Mouse (Mus musculus): ENCODE results near the gene Tpd52l2. TPM values are rescaled to one million over a fixed set of nuclear protein-coding genes. Genes with fewer than 3 reads are reported as not detected.
A peak's percentile ranks its signal among the peaks of the same experiment; 100 is the strongest.
"Not testable (repeated sequence)": the region's sequence is repeated elsewhere in the genome, so short reads cannot be mapped to it uniquely, and the experiment has no call there.

Tpd52l2 gene
- total RNA-seq, 2 experiments from 2014 or later, result 77.5 to 82.8 TPM

GRCm38 (mm10) chr2:181484456-181485233 is 12.3 kb upstream of the Tpd52l2 start:
- DNase-seq (ENCODE audit: low spot score in 2 of 2), result no peak

DNA sequence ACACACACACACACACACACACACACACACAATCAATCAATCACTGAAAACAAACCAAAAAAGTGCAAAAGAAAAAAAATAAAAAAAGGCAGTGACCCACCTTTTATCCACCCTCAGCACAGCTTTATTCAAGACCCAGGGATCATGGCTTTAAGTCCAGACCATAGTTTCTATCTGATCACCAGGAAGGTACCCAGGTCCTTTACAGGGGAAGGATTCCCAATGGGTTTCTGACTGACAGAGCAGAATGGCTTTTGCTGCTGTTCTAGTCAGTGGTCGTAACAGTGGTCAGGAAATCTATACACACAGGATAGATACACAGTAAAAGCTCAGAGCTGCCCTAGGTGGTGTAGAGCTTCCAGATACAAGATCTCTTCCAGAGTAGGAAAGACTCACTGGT is 11.2 kb upstream of the Tpd52l2 start:
- DNase-seq (ENCODE audit: low spot score in 2 of 2), result no peak

- DNase-seq (ENCODE audit: low spot score in 2 of 2), result no peak
Measured at GRCm38 (mm10) chr2:181487338-181488277, 9.3 kb upstream of the Tpd52l2 start.

GRCm38 (mm10) chr2:181491432-181492205 is 5.3 kb upstream of the Tpd52l2 start:
- DNase-seq (ENCODE audit: low spot score in 2 of 2), result no peak

GRCm38 (mm10) chr2:181492206-181492605 is 4.7 kb upstream of the Tpd52l2 start:
- DNase-seq (ENCODE audit: low spot score in 2 of 2), result no peak

DNA sequence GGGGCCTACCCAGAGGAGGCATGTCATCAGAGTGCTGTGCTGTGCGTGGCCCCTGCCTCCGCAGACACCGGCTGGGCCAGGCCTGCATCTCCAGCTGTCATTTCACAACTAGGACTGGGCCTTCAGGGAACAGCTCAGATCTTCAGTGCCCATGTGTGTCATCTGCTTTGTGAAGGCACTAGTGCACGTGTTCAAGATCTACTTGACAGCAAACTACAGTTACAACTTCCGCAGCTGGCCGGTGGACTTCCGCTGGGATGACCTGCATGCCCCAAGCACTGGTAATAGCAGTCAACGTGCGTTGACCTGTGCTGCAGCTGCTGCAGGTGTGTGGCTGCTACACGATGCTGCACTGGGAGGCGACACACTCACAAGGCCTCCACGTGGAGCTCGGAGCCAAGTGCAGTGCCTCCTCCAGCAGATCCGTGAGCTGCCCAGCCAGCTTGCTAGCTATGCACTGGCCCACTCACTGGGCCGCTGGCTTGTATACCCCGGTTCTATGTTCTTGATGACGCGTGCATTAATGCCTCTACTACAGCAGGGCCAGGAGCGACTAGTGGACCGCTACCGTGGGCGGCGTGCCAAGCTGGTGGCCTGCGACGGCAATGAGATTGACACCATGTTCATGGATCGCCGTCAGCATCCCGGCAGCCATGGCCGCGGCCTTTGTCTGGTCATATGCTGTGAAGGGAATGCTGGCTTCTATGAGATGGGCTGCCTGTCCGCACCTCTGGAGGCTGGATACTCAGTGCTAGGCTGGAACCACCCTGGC is 3.6 kb upstream of the Tpd52l2 start, which contains the start of gene Abhd16b:
Gene Abhd16b, plus strand, starts transcription at position 51 of the 772 bp plus-strand sequence.
- DNase-seq (ENCODE audit: low spot score in 2 of 2), result no peak

DNA sequence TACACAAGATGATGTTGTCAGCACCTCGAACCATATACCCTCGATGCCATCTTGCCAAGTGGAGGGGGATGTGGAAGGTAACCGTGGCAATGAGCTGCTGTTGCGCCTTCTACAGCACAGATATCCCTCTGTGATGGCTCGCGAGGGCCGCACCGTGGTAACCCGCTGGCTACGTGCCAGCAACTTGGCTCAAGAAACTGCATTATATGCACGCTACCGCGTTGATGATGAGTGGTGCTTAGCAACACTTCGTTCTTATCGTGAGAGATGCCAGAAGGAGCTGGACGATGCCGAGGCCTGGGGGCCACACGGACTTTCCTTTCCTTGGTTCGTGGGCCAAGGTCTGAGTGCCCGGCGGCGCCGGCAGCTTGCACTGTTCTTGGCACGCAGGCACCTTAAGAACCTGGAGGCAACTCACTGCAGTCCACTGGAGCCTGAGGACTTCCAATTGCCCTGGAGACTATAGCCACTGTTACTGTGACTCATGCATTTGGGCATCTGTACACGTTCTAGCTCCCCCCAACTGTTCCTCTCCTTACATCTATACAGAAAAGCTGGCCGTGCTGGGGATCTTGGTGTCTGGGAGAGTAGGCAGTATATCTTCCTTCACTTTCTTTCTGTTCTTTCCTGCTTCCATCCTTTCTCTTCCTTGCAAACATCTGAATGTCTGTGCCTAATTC is 2.5 kb upstream of the Tpd52l2 start:
- DNase-seq (ENCODE audit: low spot score in 2 of 2), result no peak

DNA sequence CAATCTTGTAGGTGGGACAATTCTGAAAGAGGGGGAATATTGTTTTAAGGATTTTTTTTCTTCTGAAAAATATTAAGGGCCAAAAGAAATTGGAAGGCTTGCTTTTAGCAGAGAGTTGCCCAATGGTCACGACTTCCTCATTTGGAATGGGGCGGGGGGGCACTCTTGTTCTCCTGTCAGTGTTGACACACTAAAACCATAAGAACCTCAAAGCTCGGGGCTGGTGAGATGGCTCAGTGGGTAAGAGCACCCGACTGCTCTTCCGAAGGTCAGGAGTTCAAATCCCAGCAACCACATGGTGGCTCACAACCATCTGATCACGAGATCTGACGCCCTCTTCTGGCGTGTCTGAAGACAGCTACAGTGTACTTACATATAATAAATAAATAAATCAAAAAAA is 1.1 kb upstream of the Tpd52l2 start:
- DNase-seq (ENCODE audit: low spot score in 2 of 2), result not testable (repeated sequence)

DNA sequence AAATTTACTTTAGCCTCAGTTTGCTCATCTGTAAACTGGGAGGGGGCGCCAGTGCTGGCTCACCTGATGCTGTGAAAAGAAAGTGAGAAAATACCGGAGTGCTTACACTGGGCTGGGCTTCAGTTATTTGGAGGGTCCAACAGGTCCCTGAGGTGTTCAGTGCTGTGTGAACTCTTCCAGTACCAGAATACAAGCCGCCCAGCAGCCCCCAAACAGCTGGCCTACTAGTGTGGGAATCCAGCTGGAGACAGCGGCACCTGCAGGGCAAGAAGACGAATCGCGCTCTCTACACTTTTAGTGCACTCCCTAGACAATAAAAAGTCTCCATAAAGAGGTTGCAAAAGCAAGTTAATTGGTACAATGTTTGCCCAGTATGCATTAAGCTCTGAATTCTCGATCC is 661 bp upstream of the Tpd52l2 start:
- peak; percentile 45 to 59 for DNase-seq (ENCODE audit: low spot score in 2 of 2)

GRCm38 (mm10) chr2:181497548-181497875 is 570 bp downstream of the Tpd52l2 start:
- peak; percentile 20 to 39 for DNase-seq (ENCODE audit: low spot score in 2 of 2)

- no peak for DNase-seq (ENCODE audit: low spot score in 2 of 2)
Measured at GRCm38 (mm10) chr2:181498644-181499043, 1.7 kb downstream of the Tpd52l2 start.

DNA sequence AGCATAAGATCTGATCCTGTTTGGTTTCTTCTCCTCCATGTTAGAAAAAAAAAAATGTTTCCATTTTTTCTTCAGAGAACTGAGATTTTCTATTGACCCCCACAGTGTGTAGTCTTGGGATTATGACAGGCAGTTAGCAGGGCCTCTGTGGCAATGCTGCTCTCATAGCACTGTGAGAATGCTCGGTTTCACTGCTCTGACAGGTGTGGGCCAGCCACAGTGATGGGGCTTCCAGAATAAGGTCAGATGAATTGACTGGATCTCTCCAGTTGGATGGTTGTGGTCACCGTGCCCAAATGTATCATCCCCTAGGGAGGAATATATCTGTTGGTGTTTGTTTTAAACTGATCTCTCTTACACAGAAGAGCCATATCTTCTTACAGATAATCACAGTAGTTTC is 12.2 kb downstream of the Tpd52l2 start:
- no peak for DNase-seq (ENCODE audit: low spot score in 2 of 2)

GRCm38 (mm10) chr2:181511231-181511630 is 14.3 kb downstream of the Tpd52l2 start:
- DNase-seq (ENCODE audit: low spot score in 2 of 2), result no peak

DNA sequence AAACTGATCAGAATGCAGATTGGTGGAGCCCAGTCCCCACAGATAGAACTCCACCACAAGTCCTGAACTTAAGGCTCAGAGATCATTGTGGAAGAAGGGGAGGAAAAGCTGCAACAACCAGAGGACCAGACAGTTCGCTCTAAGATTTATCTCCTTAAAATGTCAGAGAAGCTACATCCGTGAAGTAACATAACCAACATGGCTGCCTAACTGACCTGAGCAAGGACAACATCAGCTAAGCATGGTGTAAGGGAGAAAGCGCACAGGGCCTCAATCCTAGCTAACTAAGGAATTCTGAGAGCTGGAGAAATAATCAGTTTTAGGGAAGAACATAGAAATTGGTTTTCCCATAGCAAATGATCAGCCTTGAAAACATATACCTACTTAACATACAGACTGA is 22.3 kb downstream of the Tpd52l2 start:
- no peak for DNase-seq (ENCODE audit: low spot score in 2 of 2)

DNA sequence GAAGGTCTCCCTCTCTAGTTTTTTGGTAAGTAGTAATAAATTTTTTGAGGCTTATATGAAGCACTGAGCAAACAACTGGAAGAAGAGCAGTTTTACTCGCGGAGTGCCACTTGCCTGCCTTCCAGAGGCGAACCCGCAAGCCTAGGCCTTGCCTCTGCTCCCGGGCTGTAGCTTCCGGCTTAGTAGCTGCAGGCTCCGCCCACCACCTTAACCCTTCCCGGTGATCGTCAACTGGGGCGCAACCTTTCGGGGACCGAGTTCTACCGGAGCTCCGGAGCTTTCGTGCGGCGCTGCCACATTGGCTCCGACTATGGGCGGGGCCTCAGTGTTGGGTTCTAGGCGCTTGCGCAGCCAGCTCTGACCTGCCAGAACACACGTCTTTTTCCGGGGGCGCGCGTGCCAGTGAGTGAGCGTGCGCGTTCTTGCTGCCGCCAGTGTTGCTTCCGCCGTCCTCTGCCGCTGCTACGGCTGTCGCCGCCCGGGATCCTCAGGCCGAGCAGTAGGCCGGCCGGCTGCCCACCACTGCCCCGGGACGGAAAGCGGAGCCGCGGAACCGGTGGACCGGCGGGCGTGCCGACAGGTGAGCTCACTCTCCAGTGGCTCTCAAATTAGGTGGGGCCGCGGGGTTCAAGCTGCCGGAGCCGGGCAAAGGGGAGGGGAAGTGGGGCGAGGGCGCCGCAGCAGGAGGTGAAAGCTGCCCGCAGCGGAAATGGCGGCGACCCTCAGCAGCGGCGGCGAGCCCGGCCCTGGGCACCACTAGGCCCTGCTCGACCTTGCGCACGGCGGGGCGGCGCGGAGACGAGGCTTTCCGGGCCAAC is 23.4 kb downstream of the Tpd52l2 start, which contains the start of gene Dnajc5:
Gene Dnajc5, plus strand, starts transcription at position 368 of the 818 bp plus-strand sequence.
- DNase-seq (ENCODE audit: low spot score in 2 of 2), result peak; percentile 96 to 99

DNA sequence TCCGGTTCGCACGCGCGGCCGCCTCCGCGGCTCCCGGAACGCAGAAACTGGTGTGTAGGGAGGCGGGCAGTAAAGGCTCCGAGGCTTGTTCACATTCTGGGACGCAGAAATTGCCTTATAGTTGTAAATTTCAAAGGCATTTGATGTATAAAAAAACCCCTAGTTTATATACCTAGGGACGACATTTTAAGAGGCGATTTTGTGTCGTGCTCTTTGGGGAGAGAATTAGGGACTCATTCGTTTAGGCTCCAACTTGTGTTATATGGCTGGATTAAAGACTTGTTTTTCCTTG is 23.9 kb downstream of the Tpd52l2 start:
- DNase-seq (ENCODE audit: low spot score in 2 of 2), result no peak

DNA sequence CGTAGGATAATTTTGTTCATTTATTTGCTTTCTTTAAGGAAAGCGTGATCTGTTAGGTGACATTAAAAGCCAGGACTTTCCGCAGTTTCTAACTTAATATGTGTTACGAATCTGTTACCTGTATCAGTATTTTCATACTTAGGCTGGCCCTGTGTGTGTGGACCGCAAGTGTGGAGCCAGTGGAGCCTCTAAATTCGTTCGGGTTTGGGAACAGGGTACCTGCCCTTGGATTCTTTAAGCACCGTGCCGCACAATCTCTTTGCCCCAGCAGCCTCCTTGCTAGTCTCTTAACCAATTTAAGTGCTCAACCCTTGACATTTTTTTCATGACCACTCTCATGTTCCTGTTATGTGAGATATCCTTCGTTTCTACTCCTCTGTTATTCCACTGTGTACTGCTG is 24.5 kb downstream of the Tpd52l2 start:
- DNase-seq (ENCODE audit: low spot score in 2 of 2), result no peak

DNA sequence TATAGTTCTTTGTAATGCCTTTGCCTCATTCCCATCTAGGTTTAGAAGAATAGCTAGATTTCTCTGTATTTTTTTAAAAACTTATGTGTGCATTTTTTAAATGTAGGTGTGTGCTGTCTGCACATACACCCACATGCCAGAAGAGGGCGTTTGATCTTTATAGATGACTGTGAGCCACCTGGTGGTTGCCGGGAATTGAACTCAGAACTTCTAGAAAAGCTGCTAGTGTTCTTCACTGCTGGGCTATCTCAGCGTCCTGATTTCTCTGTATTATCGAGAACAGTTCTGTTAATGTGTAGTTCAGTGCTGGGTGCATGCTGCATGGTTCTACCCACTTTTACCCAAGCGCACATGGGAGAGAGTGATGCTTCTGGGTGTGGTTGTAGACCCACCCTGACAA is 25.9 kb downstream of the Tpd52l2 start:
- DNase-seq (ENCODE audit: low spot score in 2 of 2), result no peak

GRCm38 (mm10) chr2:181525526-181525925 is 28.6 kb downstream of the Tpd52l2 start:
- DNase-seq (ENCODE audit: low spot score in 2 of 2), result no peak
